Mouse (Mus musculus) heart, adult 8-10 months (tissue): Measurements from ENCODE around the gene Poc1a. TPM values are rescaled to one million over a fixed set of nuclear protein-coding genes. Genes with fewer than 3 reads are reported as not detected.

Source experiments
- DNase-seq: peaks from one replicate; pipeline ENCODE4 v3.0.0; 2022; ENCODE audit warnings: low spot score
- total RNA-seq, 4 experiments: library from RNA; stranded (reverse); gene quantifications; 2 replicates each; pipeline ENCODE4 v1.2.4; 2022

Poc1a gene
- total RNA-seq, 4 experiments from 2014 or later = 3.2 to 4.9 (median 4.7) TPM

GRCm38 (mm10) chr9:106337620-106338019 is 56.8 kb downstream of the Poc1a start:
- no peak for DNase-seq

GRCm38 (mm10) chr9:106338462-106339172 is 57.8 kb downstream of the Poc1a start:
- DNase-seq = no peak

GRCm38 (mm10) chr9:106339173-106339558 is 58.3 kb downstream of the Poc1a start:
- no peak for DNase-seq

GRCm38 (mm10) chr9:106339730-106340129 is 58.9 kb downstream of the Poc1a start:
- no peak for DNase-seq

- DNase-seq = no peak
These were observed 59.8 kb downstream of the Poc1a start for GRCm38 (mm10) chr9:106340501-106341312.

- no peak for DNase-seq
These were observed 60.4 kb downstream of the Poc1a start for GRCm38 (mm10) chr9:106341313-106341686.

GRCm38 (mm10) chr9:106342573-106342972 is 61.7 kb downstream of the Poc1a start:
- no peak for DNase-seq

- peak; percentile 78 for DNase-seq
These were observed 64.3 kb downstream of the Poc1a start for GRCm38 (mm10) chr9:106345167-106345566.

- DNase-seq = no peak
These were observed 64.8 kb downstream of the Poc1a start for GRCm38 (mm10) chr9:106345630-106346029.

GRCm38 (mm10) chr9:106348281-106348680 is 67.4 kb downstream of the Poc1a start:
- no peak for DNase-seq

GRCm38 (mm10) chr9:106349075-106349474 is 68.2 kb downstream of the Poc1a start:
- DNase-seq = peak; percentile 41

- DNase-seq = no peak
These were observed 70.3 kb downstream of the Poc1a start for GRCm38 (mm10) chr9:106351178-106351577.

GRCm38 (mm10) chr9:106353779-106354178 is 72.9 kb downstream of the Poc1a start:
- DNase-seq = peak; percentile 36

GRCm38 (mm10) chr9:106354810-106355209 is 73.9 kb downstream of the Poc1a start:
- no peak for DNase-seq

- DNase-seq = no peak
These were observed 74.5 kb downstream of the Poc1a start for GRCm38 (mm10) chr9:106355217-106355974.

- no peak for DNase-seq
These were observed 75.1 kb downstream of the Poc1a start for GRCm38 (mm10) chr9:106355975-106356286.

GRCm38 (mm10) chr9:106356323-106356844 is 75.5 kb downstream of the Poc1a start:
- DNase-seq = no peak

- DNase-seq = no peak
These were observed 76.3 kb downstream of the Poc1a start for GRCm38 (mm10) chr9:106357167-106357566.

GRCm38 (mm10) chr9:106359297-106359696 is 78.4 kb downstream of the Poc1a start:
- DNase-seq = no peak

- no peak for DNase-seq
These were observed 80.3 kb downstream of the Poc1a start for GRCm38 (mm10) chr9:106361140-106361539.

GRCm38 (mm10) chr9:106365333-106365732 is 84.5 kb downstream of the Poc1a start:
- DNase-seq = no peak

GRCm38 (mm10) chr9:106366188-106366587 is 85.3 kb downstream of the Poc1a start:
- DNase-seq = no peak
